Mouse (Mus musculus): ENCODE measurements around the gene Atp2c2. TPM values are rescaled to one million over a fixed set of nuclear protein-coding genes. Genes with fewer than 3 reads are reported as not detected.

Atp2c2 gene
- polyA plus RNA-seq, 1 experiment from 2014 or later: 0.71 TPM

DNA sequence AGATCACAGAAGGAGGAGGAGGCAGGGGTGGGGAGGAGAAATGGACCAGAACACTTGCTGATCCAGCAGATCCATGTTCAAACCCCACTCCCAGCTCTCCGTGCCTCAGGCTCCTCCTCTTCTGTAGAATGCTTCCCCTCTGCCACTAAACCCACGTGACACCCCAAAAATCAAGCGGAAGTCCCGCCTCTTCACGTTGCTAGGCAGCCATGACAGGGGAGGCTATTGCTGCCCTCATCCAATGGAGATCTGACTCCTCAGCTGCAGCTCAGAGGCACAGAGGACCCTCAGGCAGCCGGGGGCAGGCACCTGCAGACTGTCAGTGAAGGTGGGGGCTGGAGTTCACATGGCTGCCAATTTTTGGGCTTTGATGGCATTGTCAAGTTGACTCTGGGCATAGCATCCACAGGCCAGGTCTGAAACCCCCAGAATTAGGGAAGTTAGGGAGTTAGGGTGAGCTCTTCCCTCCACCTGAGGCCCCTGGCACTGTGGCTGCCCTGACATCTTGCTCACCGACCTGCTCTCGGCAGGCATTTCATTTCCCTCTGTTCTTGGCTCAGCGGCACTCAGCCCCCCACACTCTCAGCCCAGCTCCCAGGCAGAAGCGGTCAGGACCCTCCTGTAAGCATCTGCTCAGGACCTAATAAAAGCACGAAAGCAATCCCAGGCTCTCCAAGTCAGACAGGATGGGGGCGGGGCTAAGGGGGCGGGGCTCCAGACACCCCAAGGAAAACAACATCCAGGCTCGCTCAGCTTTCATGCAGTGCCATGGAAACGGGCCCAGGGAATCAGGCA is 98.6 kb downstream of the Atp2c2 start:
- Histone ChIP-seq H3K4me2 (ENCODE audit: low read depth, severe bottlenecking) (peak overlapping the region; percentile 43), H3K9ac (ENCODE audit: low read length) (no peak overlapping the region), H3K4me1 (ENCODE audit: control insufficient read depth, insufficient read depth, low read length) (peaks cover 17% of the 10 kb centered on the region), H3K27me3 (ENCODE audit: control insufficient read depth, insufficient read depth, low read length) (no peaks in the 10 kb centered on the region), H3K9me3 (ENCODE audit: control insufficient read depth, low read length) (no peaks in the 10 kb centered on the region), H3K27ac (replicated peaks; ENCODE audit: low read depth, low read length) (peak overlapping the region; percentile 75), H3K36me3 (ENCODE audit: control insufficient read depth, insufficient read depth, low read length) (no peaks in the 10 kb centered on the region), H3K4me3 (ENCODE audit: low read depth, low read length) (0 out of 2 replicates have a peak overlapping the region, but pooled peaks have one; percentile 8)
- DNase-seq (ENCODE audit: low spot score) (peak; percentile 83), ATAC-seq (ENCODE audit: insufficient number of reproducible peaks, low FRiP score, low TSS enrichment, low read depth) (peak; percentile 74)
- 5% methylated on average over 15 of the region's 15 CpGs for WGBS

DNA sequence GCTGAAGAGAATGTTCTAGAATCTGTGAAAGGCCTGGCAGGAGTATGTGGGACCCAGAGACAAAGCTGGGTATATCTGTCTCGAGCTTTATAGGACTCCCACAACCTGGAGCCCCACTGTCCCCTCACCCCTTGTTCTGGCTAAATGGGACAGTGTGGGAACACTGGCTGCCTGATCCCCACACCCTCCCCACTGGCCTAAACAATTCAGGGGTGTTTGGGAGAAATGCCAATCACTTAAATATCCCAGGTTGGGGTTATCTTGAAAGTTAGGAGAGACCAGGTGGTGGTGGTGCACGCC is 99.1 kb downstream of the Atp2c2 start:
- Histone ChIP-seq H3K27ac (replicated peaks; ENCODE audit: low read depth, low read length) (peak overlapping the region; percentile 75), H3K4me3 (ENCODE audit: low read depth, low read length) (no peak overlapping the region), H3K27me3 (ENCODE audit: control insufficient read depth, insufficient read depth, low read length) (no peaks in the 10 kb centered on the region), H3K9ac (ENCODE audit: low read length) (no peak overlapping the region), H3K9me3 (ENCODE audit: control insufficient read depth, low read length) (no peaks in the 10 kb centered on the region), H3K4me2 (ENCODE audit: low read depth, severe bottlenecking) (peak overlapping the region; percentile 43; the same call in 1 of the 2 replicates), H3K36me3 (ENCODE audit: control insufficient read depth, insufficient read depth, low read length) (no peaks in the 10 kb centered on the region), H3K4me1 (ENCODE audit: control insufficient read depth, insufficient read depth, low read length) (peaks cover 17% of the 10 kb centered on the region)
- DNase-seq (ENCODE audit: low spot score): no peak
- ATAC-seq (ENCODE audit: insufficient number of reproducible peaks, low FRiP score, low TSS enrichment, low read depth): peak; percentile 22; the same call in 1 of the 2 replicates
- 62% methylated on average over 2 of the region's 2 CpGs for WGBS

GRCm38 (mm10) chr8:119801168-119801567 is 101.4 kb downstream of the Atp2c2 start:
- Histone ChIP-seq H3K4me1 (ENCODE audit: control insufficient read depth, insufficient read depth, low read length) (peaks cover 17% of the 10 kb centered on the region), H3K4me3 (ENCODE audit: low read depth, low read length) (no peak overlapping the region), H3K9me3 (ENCODE audit: control insufficient read depth, low read length) (no peaks in the 10 kb centered on the region), H3K36me3 (ENCODE audit: control insufficient read depth, insufficient read depth, low read length) (no peaks in the 10 kb centered on the region), H3K27me3 (ENCODE audit: control insufficient read depth, insufficient read depth, low read length) (no peaks in the 10 kb centered on the region), H3K9ac (ENCODE audit: low read length) (no peak overlapping the region), H3K4me2 (ENCODE audit: low read depth, severe bottlenecking) (no peak overlapping the region), H3K27ac (replicated peaks; ENCODE audit: low read depth, low read length) (no peak overlapping the region)
- ATAC-seq (ENCODE audit: insufficient number of reproducible peaks, low FRiP score, low TSS enrichment, low read depth): no peak
- DNase-seq (ENCODE audit: low spot score): no peak
- WGBS: 20% methylated on average over 4 of the region's 4 CpGs

DNA sequence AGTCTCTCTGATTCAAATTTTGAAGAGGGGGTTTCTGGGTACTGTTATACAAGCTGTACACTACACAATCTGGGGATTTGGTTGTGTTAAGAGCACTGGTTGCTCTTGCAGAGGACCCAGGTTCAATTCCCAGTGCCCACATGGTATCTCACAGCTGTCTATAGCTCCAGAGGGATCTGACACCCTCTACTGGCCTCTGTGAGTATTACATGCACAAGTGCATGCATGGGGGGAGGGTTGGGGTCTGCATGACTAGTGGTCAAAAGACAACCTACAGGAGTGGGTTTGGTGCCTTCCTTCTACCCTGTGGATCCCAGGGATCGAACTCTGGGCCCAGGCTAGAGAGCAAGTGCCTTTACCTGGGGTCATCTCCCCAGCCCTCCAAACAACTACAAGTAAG is 102.8 kb downstream of the Atp2c2 start:
- no peak overlapping the region for H3K4me2 ChIP-seq (ENCODE audit: low read depth, severe bottlenecking)
- H3K27ac ChIP-seq (replicated peaks; ENCODE audit: low read depth, low read length): no peak overlapping the region
- H3K27me3 ChIP-seq (ENCODE audit: control insufficient read depth, insufficient read depth, low read length): no peaks in the 10 kb centered on the region
- no peaks in the 10 kb centered on the region for H3K9me3 ChIP-seq (ENCODE audit: control insufficient read depth, low read length)
- H3K4me3 ChIP-seq (ENCODE audit: low read depth, low read length): no peak overlapping the region
- peaks cover 17% of the 10 kb centered on the region for H3K4me1 ChIP-seq (ENCODE audit: control insufficient read depth, insufficient read depth, low read length)
- no peak overlapping the region for H3K9ac ChIP-seq (ENCODE audit: low read length)
- no peaks in the 10 kb centered on the region for H3K36me3 ChIP-seq (ENCODE audit: control insufficient read depth, insufficient read depth, low read length)
- no peak for DNase-seq (ENCODE audit: low spot score)
- WGBS: 88% methylated on average over 1 of the region's 1 CpGs
- no peak for ATAC-seq (ENCODE audit: insufficient number of reproducible peaks, low FRiP score, low TSS enrichment, low read depth)

- H3K9ac ChIP-seq (ENCODE audit: low read length): no peak overlapping the region
- H3K4me1 ChIP-seq (ENCODE audit: control insufficient read depth, insufficient read depth, low read length): 0 out of 2 replicates have a peak, but pooled peaks cover 3% of the 10 kb centered on the region
- DNase-seq (ENCODE audit: low spot score) (no peak), ATAC-seq (ENCODE audit: insufficient number of reproducible peaks, low FRiP score, low TSS enrichment, low read depth) (no peak)
- 77% methylated on average over 8 of the region's 8 CpGs for WGBS
- H3K36me3 ChIP-seq (ENCODE audit: control insufficient read depth, insufficient read depth, low read length): no peaks in the 10 kb centered on the region; the same call in 1 of the 2 replicates
- no peak overlapping the region for H3K27ac ChIP-seq (replicated peaks; ENCODE audit: low read depth, low read length)
- no peaks in the 10 kb centered on the region for H3K27me3 ChIP-seq (ENCODE audit: control insufficient read depth, insufficient read depth, low read length)
- H3K4me2 ChIP-seq (ENCODE audit: low read depth, severe bottlenecking): no peak overlapping the region
- H3K9me3 ChIP-seq (ENCODE audit: control insufficient read depth, low read length): no peaks in the 10 kb centered on the region
- H3K4me3 ChIP-seq (ENCODE audit: low read depth, low read length): no peak overlapping the region
Observed at GRCm38 (mm10) chr8:119805275-119805674, 105.5 kb downstream of the Atp2c2 start.

- ATAC-seq (ENCODE audit: insufficient number of reproducible peaks, low FRiP score, low TSS enrichment, low read depth): no peak
- Histone ChIP-seq H3K27me3 (ENCODE audit: control insufficient read depth, insufficient read depth, low read length) (no peaks in the 10 kb centered on the region), H3K9me3 (ENCODE audit: control insufficient read depth, low read length) (no peaks in the 10 kb centered on the region), H3K4me2 (ENCODE audit: low read depth, severe bottlenecking) (no peak overlapping the region), H3K4me3 (ENCODE audit: low read depth, low read length) (no peak overlapping the region), H3K27ac (replicated peaks; ENCODE audit: low read depth, low read length) (no peak overlapping the region), H3K4me1 (ENCODE audit: control insufficient read depth, insufficient read depth, low read length) (no peaks in the 10 kb centered on the region), H3K36me3 (ENCODE audit: control insufficient read depth, insufficient read depth, low read length) (no peaks in the 10 kb centered on the region; the same call in 1 of the 2 replicates), H3K9ac (ENCODE audit: low read length) (no peak overlapping the region)
- no peak for DNase-seq (ENCODE audit: low spot score)
- WGBS: 84% methylated on average over 14 of the region's 14 CpGs
Observed at GRCm38 (mm10) chr8:119806422-119807263, 106.8 kb downstream of the Atp2c2 start.

Other genes with a start within 250 kb of the Atp2c2 start
- gene Slc38a8, start 198.3 kb upstream of the Atp2c2 start, polyA plus RNA-seq (2014; fragmentation: Nextera tagmentation; extraction: Ambion mirVana): not detected in 2 replicates
- gene Mbtps1, start 141.3 kb upstream of the Atp2c2 start, polyA plus RNA-seq (2014; fragmentation: Nextera tagmentation; extraction: Ambion mirVana): 116 and 126 TPM in 2 replicates
- 30.1 and 33.9 TPM in 2 replicates for gene Hsdl1, start 124.8 kb upstream of the Atp2c2 start, polyA plus RNA-seq (2014; fragmentation: Nextera tagmentation; extraction: Ambion mirVana)
- gene Dnaaf1, start 124.8 kb upstream of the Atp2c2 start, polyA plus RNA-seq (2014; fragmentation: Nextera tagmentation; extraction: Ambion mirVana): 0.09 TPM in 1 of 2 replicates, not detected in the other
- gene Taf1c, start 94.8 kb upstream of the Atp2c2 start, polyA plus RNA-seq (2014; fragmentation: Nextera tagmentation; extraction: Ambion mirVana): 11.4 and 12.8 TPM in 2 replicates
- gene Adad2, start 87.3 kb upstream of the Atp2c2 start, polyA plus RNA-seq (2014; fragmentation: Nextera tagmentation; extraction: Ambion mirVana): 0.09 and 0.18 TPM in 2 replicates
- gene Kcng4, start 64.3 kb upstream of the Atp2c2 start, polyA plus RNA-seq (2014; fragmentation: Nextera tagmentation; extraction: Ambion mirVana): not detected in 2 replicates
- gene Wfdc1, start 33.6 kb upstream of the Atp2c2 start, polyA plus RNA-seq (2014; fragmentation: Nextera tagmentation; extraction: Ambion mirVana): not detected in 2 replicates
- gene Tldc1, start 78.4 kb downstream of the Atp2c2 start, polyA plus RNA-seq (2014; fragmentation: Nextera tagmentation; extraction: Ambion mirVana): 7.0 and 10.3 TPM in 2 replicates
- gene Cotl1, start 140.5 kb downstream of the Atp2c2 start, polyA plus RNA-seq (2014; fragmentation: Nextera tagmentation; extraction: Ambion mirVana): 181 and 197 TPM in 2 replicates
- gene Klhl36, start 162.3 kb downstream of the Atp2c2 start, polyA plus RNA-seq (2014; fragmentation: Nextera tagmentation; extraction: Ambion mirVana): 5.3 and 6.6 TPM in 2 replicates
- 162 and 173 TPM in 2 replicates for gene Usp10, start 210.4 kb downstream of the Atp2c2 start, polyA plus RNA-seq (2014; fragmentation: Nextera tagmentation; extraction: Ambion mirVana)
- gene Gm20388, start 210.8 kb downstream of the Atp2c2 start, polyA plus RNA-seq (2014; fragmentation: Nextera tagmentation; extraction: Ambion mirVana): not detected in 2 replicates